Mouse (Mus musculus) CH12.LX (cell line): ENCODE measurements at regions not wholly inside any gene's neighbourhood (a gene's known extent, or its start where the extent isn't known, plus 50 kb on each side); places are given as distances from the start of the nearest gene placed in this dataset.

ENCODE experiments used
- DNase-seq: peaks from one replicate; pipeline ENCODE4 v3.0.0-alpha.2; 2013; ENCODE audit errors: extremely low read depth
- H3K27ac ChIP-seq: 2 replicates; pipeline ENCODE4 v1.5.1; 2012; ENCODE audit warnings: low read depth, mild to moderate bottlenecking, control low read depth, moderate library complexity; ENCODE audit not compliant: insufficient read depth
- H3K27me3 ChIP-seq: replicated peaks from 2 replicates; pipeline ENCODE3; 2012; ENCODE audit warnings: inconsistent platforms
- H3K36me3 ChIP-seq, 2 experiments: replicated peaks in 1 of 2; 2 replicates each; pipeline versions ENCODE3 to v1.6.1; 2012; ENCODE audit warnings: inconsistent platforms in 1 of 2, low read length in 1 of 2, mild to moderate bottlenecking in 1 of 2, mixed read lengths in 1 of 2, moderate library complexity in 1 of 2; ENCODE audit not compliant: control insufficient read depth in 1 of 2, insufficient read depth in 1 of 2
- H3K4me1 ChIP-seq, 2 experiments: 2 replicates each; pipeline ENCODE4 v1.6.1; 2012; ENCODE audit warnings: inconsistent platforms in 1 of 2, moderate library complexity in 1 of 2; ENCODE audit not compliant: insufficient read depth in 2 of 2, control insufficient read depth in 1 of 2
- H3K4me2 ChIP-seq: 2 replicates; pipeline ENCODE4 v1.6.1; 2012; ENCODE audit warnings: low read depth, mild to moderate bottlenecking, control low read depth; ENCODE audit not compliant: poor library complexity, insufficient read depth, severe bottlenecking
- H3K4me3 ChIP-seq, 3 experiments: fragments of 150-350 bp in 1 of 3; sonication (generic) in 1 of 3; replicated peaks in 1 of 3; 2 replicates each; pipeline versions ENCODE3 to v1.5.1; 2011 to 2012; ENCODE audit warnings: low read depth in 2 of 3, low read length in 2 of 3, mild to moderate bottlenecking in 2 of 3, moderate library complexity in 2 of 3, control low read depth in 1 of 3, improper control_type of control experiment in 1 of 3, inconsistent platforms in 1 of 3, mixed read lengths in 1 of 3; ENCODE audit not compliant: poor library complexity in 1 of 3
- H3K79me2 ChIP-seq: replicated peaks from 2 replicates; pipeline ENCODE4 v1.6.1; 2012; ENCODE audit warnings: mild to moderate bottlenecking, moderate library complexity; ENCODE audit not compliant: control insufficient read depth, poor library complexity, insufficient read depth, severe bottlenecking; ENCODE audit errors: extremely low read depth
- H3K9ac ChIP-seq: 2 replicates; pipeline ENCODE4 v1.6.1; 2012; ENCODE audit warnings: low read depth, mild to moderate bottlenecking, control low read depth, moderate library complexity; ENCODE audit not compliant: insufficient read depth
- H3K9me3 ChIP-seq: replicated peaks from 2 replicates; pipeline ENCODE3; 2012; ENCODE audit warnings: low read length, inconsistent platforms, mixed read lengths
- BHLHE40 ChIP-seq: IDR thresholded peaks from 2 replicates; pipeline ENCODE4 v1.6.1; 2011; ENCODE audit warnings: mild to moderate bottlenecking, low read depth, low read length, improper control_type of control experiment
- CHD2 ChIP-seq: IDR thresholded peaks from 2 replicates; pipeline ENCODE4 v1.6.1; 2011; ENCODE audit warnings: low read length, improper control_type of control experiment
- CTCF ChIP-seq, 2 experiments: IDR thresholded peaks in 1 of 2; conservative IDR thresholded peaks in 1 of 2; 2 replicates each; pipeline ENCODE4 v1.5.1; 2011 to 2012; ENCODE audit warnings: low read depth in 2 of 2, low read length in 2 of 2, improper control_type of control experiment in 1 of 2, inconsistent platforms in 1 of 2, mild to moderate bottlenecking in 1 of 2, moderate library complexity in 1 of 2
- ELF1 ChIP-seq: IDR thresholded peaks from 2 replicates; pipeline ENCODE4 v1.6.1; 2014; ENCODE audit warnings: low read depth, mild to moderate bottlenecking, inconsistent platforms, low read length, improper control_type of control experiment
- EP300 ChIP-seq: IDR thresholded peaks from 2 replicates; pipeline ENCODE4 v1.6.1; 2011; ENCODE audit warnings: low read length, improper control_type of control experiment
- ETS1 ChIP-seq: conservative IDR thresholded peaks from 2 replicates; pipeline ENCODE4 v1.6.1; 2012; ENCODE audit warnings: low read depth, mild to moderate bottlenecking, inconsistent platforms, low read length, improper control_type of control experiment, moderate library complexity
- GABPA ChIP-seq: IDR thresholded peaks from 2 replicates; pipeline ENCODE4 v1.6.1; 2012; ENCODE audit warnings: low read depth, low read length, improper control_type of control experiment, inconsistent platforms; ENCODE audit not compliant: insufficient replicate concordance
- HCFC1 ChIP-seq: IDR thresholded peaks from 2 replicates; pipeline ENCODE4 v1.6.1; 2012; ENCODE audit warnings: low read depth, mild to moderate bottlenecking, inconsistent platforms, low read length, improper control_type of control experiment
- IRF4 ChIP-seq: IDR thresholded peaks from 2 replicates; pipeline ENCODE4 v1.6.1; 2014; ENCODE audit warnings: low read depth, mild to moderate bottlenecking, inconsistent platforms, low read length, improper control_type of control experiment
- JUN ChIP-seq: IDR thresholded peaks from 2 replicates; pipeline ENCODE4 v1.6.1; 2011; ENCODE audit warnings: low read depth, mild to moderate bottlenecking, low read length, improper control_type of control experiment, moderate library complexity; ENCODE audit not compliant: insufficient read depth
- JUND ChIP-seq: conservative IDR thresholded peaks from 2 replicates; pipeline ENCODE4 v1.6.1; 2011; ENCODE audit warnings: low read depth, low read length, improper control_type of control experiment
- KAT2A ChIP-seq: IDR thresholded peaks from 2 replicates; pipeline ENCODE4 v1.6.1; 2012; ENCODE audit warnings: low read length, improper control_type of control experiment, inconsistent platforms; ENCODE audit not compliant: insufficient replicate concordance
- MAFK ChIP-seq: IDR thresholded peaks from 2 replicates; pipeline ENCODE4 v1.6.1; 2011; ENCODE audit warnings: low read length, improper control_type of control experiment; ENCODE audit not compliant: insufficient replicate concordance
- MAX ChIP-seq: IDR thresholded peaks from 2 replicates; pipeline ENCODE4 v1.6.1; 2011; ENCODE audit warnings: low read length, improper control_type of control experiment
- MAZ ChIP-seq: IDR thresholded peaks from 2 replicates; pipeline ENCODE4 v1.6.1; 2012; ENCODE audit warnings: low read depth, mild to moderate bottlenecking, inconsistent platforms, low read length, improper control_type of control experiment, moderate library complexity
- MXI1 ChIP-seq: IDR thresholded peaks from 2 replicates; pipeline ENCODE4 v1.6.1; 2011; ENCODE audit warnings: mild to moderate bottlenecking, low read depth, low read length, improper control_type of control experiment
- MYC ChIP-seq: IDR thresholded peaks from 2 replicates; pipeline ENCODE4 v1.6.1; 2011; ENCODE audit warnings: low read depth, mild to moderate bottlenecking, improper control_type of control experiment, low read length
- NELFE ChIP-seq: IDR thresholded peaks from 2 replicates; pipeline ENCODE4 v1.6.1; 2011; ENCODE audit warnings: low read depth, low read length, improper control_type of control experiment
- PAX5 ChIP-seq: IDR thresholded peaks from 2 replicates; pipeline ENCODE4 v1.6.1; 2012; ENCODE audit warnings: low read length, inconsistent platforms, mixed read lengths
- POLR2A ChIP-seq: IDR thresholded peaks from 2 replicates; pipeline ENCODE4 v1.6.1; 2011; ENCODE audit warnings: low read depth, mild to moderate bottlenecking, improper control_type of control experiment, low read length
- POLR2AphosphoS2 ChIP-seq: IDR thresholded peaks from 2 replicates; pipeline ENCODE4 v1.6.1; 2011; ENCODE audit warnings: low read depth, low read length, improper control_type of control experiment
- RAD21 ChIP-seq: IDR thresholded peaks from 2 replicates; pipeline ENCODE4 v1.6.1; 2011; ENCODE audit warnings: low read depth, mild to moderate bottlenecking, low read length, improper control_type of control experiment, moderate library complexity
- RCOR1 ChIP-seq: conservative IDR thresholded peaks from 2 replicates; pipeline ENCODE4 v1.6.1; 2012; ENCODE audit warnings: low read depth, mild to moderate bottlenecking, inconsistent platforms, low read length, improper control_type of control experiment
- SIN3A ChIP-seq: IDR thresholded peaks from 2 replicates; pipeline ENCODE4 v1.6.1; 2012; ENCODE audit warnings: low read length, improper control_type of control experiment, inconsistent platforms
- SMC3 ChIP-seq: IDR thresholded peaks from 2 replicates; pipeline ENCODE4 v1.6.1; 2011; ENCODE audit warnings: low read depth, low read length, improper control_type of control experiment
- TBP ChIP-seq: conservative IDR thresholded peaks from 2 replicates; pipeline ENCODE4 v1.6.1; 2011; ENCODE audit warnings: low read depth, low read length, improper control_type of control experiment
- TCF12 ChIP-seq: IDR thresholded peaks from 2 replicates; pipeline ENCODE4 v1.6.1; 2014; ENCODE audit warnings: low read depth, mild to moderate bottlenecking, inconsistent platforms, low read length, improper control_type of control experiment
- USF1 ChIP-seq: IDR thresholded peaks from 2 replicates; pipeline ENCODE4 v1.6.1; 2014; ENCODE audit warnings: low read depth, mild to moderate bottlenecking, inconsistent platforms, low read length, improper control_type of control experiment
- USF2 ChIP-seq: conservative IDR thresholded peaks from 2 replicates; pipeline ENCODE4 v1.6.1; 2011; ENCODE audit warnings: low read depth, low read length, improper control_type of control experiment
- ZC3H11A ChIP-seq: IDR thresholded peaks from 2 replicates; pipeline ENCODE4 v1.6.1; 2012; ENCODE audit warnings: low read depth, mild to moderate bottlenecking, inconsistent platforms, low read length, improper control_type of control experiment
- ZKSCAN1 ChIP-seq: IDR thresholded peaks from 2 replicates; pipeline ENCODE4 v1.6.1; 2012; ENCODE audit warnings: low read depth, inconsistent platforms, low read length, improper control_type of control experiment, borderline replicate concordance
- ZMIZ1 ChIP-seq: IDR thresholded peaks from 2 replicates; pipeline ENCODE4 v1.6.1; 2012; ENCODE audit warnings: low read depth, mild to moderate bottlenecking, inconsistent platforms, low read length, improper control_type of control experiment
- ZNF384 ChIP-seq: IDR thresholded peaks from 2 replicates; pipeline ENCODE4 v1.6.1; 2012; ENCODE audit warnings: low read depth, low read length, improper control_type of control experiment, inconsistent platforms
- dilution Hi-C: fragments of 300-500 bp; cut with MboI; formaldehyde crosslinking; loops from 2 replicates; pipeline ENCODE4 v1.14.3; 2020; ENCODE audit warnings: low sequenced_read_pairs; ENCODE audit not compliant: extremely low pct_unique_long_range_greater_than_20kb, extremely low pct_ligation_motif_present
- in situ Hi-C: fragments of 300-500 bp; cut with MboI; formaldehyde crosslinking; loops from 3 replicates; pipeline ENCODE4 v1.14.3; 2019; ENCODE audit warnings: low sequenced_read_pairs, low pct_ligation_motif_present, low pct_unique_long_range_greater_than_20kb, mixed read lengths

GRCm38 (mm10) chr16:84650646-84651045, 84.9 kb downstream of the Mrpl39 start:
- Histone ChIP-seq H3K4me2 (0 out of 2 replicates have a peak overlapping the region, but pooled peaks have one; percentile 45), H3K9me3 (no peaks in the 10 kb centered on the region), H3K27me3 (no peaks in the 10 kb centered on the region), H3K9ac (no peak overlapping the region), H3K27ac (no peak overlapping the region), H3K36me3 (no peaks in the 10 kb centered on the region), H3K4me1 (peaks cover 33 to 63% of the 10 kb centered on the region in 2 experiments), H3K79me2 (0 out of 2 replicates have a peak, but pooled peaks cover 2% of the 10 kb centered on the region), H3K4me3 (no peak overlapping the region)
- dilution Hi-C loops (no loop called here), in situ Hi-C loops (no loop called here)
- no peak for DNase-seq
- TF ChIP-seq GABPA (no peak), IRF4 (peak; percentile 82), USF2 (no peak), BHLHE40 (peak; percentile 52), JUN (peak; percentile 32; the same call in 1 of the 2 replicates), ETS1 (peak; percentile 29; the same call in 1 of the 2 replicates), EP300 (peak; percentile 57; the same call in 1 of the 2 replicates), POLR2A (no peak), MAZ (no peak), JUND (peak; percentile 73), RCOR1 (0 out of 2 replicates have a peak, but pooled peaks have one; percentile 23), MAFK (no peak), TCF12 (peak; percentile 34; the same call in 1 of the 2 replicates), USF1 (no peak), POLR2AphosphoS2 (no peak), ZNF384 (0 out of 2 replicates have a peak, but pooled peaks have one; percentile 20)

GRCm38 (mm10) chr16:84653873-84654272, 81.7 kb downstream of the Mrpl39 start:
- DNase-seq, result no peak
- H3K79me2 ChIP-seq, result no peaks in the 10 kb centered on the region
- H3K4me3 ChIP-seq, result no peak overlapping the region
- no peaks in the 10 kb centered on the region for H3K27me3 ChIP-seq
- dilution Hi-C loops, result no loop called here
- H3K36me3 ChIP-seq, result no peaks in the 10 kb centered on the region
- peaks cover 20 to 32% of the 10 kb centered on the region in 2 experiments for H3K4me1 ChIP-seq
- in situ Hi-C loops, result no loop called here
- H3K9me3 ChIP-seq, result no peaks in the 10 kb centered on the region
- H3K4me2 ChIP-seq, result peak overlapping the region; percentile 90
- peak overlapping the region; percentile 55 for H3K27ac ChIP-seq
- peak overlapping the region; percentile 50; the same call in 1 of the 2 replicates for H3K9ac ChIP-seq
- TF ChIP-seq SMC3, result no peak; the same call in 1 of the 2 replicates
- TF ChIP-seq TBP, result no peak
- TF ChIP-seq TCF12, result peak; percentile 27; the same call in 1 of the 2 replicates
- TF ChIP-seq IRF4, result peak; percentile 48
- TF ChIP-seq ZMIZ1, result no peak
- TF ChIP-seq CHD2, result 0 out of 2 replicates have a peak, but pooled peaks have one; percentile 25
- TF ChIP-seq POLR2AphosphoS2, result no peak
- no peak; the same call in 1 of the 2 replicates for TF ChIP-seq ETS1
- TF ChIP-seq KAT2A, result no peak
- TF ChIP-seq CTCF (conservative IDR thresholded peaks at IDR 0.05 in 1 of 2, IDR thresholded peaks at IDR 0.05 in 1 of 2; ENCODE audit: low read depth in 2 of 2, low read length in 2 of 2), result no peak
- no peak for TF ChIP-seq MAFK
- no peak for TF ChIP-seq NELFE
- TF ChIP-seq ZKSCAN1, result no peak
- no peak for TF ChIP-seq PAX5
- TF ChIP-seq ELF1, result no peak
- TF ChIP-seq ZC3H11A, result no peak
- TF ChIP-seq JUND, result no peak
- TF ChIP-seq MXI1, result no peak
- TF ChIP-seq EP300, result peak; percentile 74
- peak; percentile 52; the same call in 1 of the 2 replicates for TF ChIP-seq MAX
- TF ChIP-seq RAD21, result no peak
- 0 out of 2 replicates have a peak, but pooled peaks have one; percentile 12 for TF ChIP-seq HCFC1
- no peak for TF ChIP-seq SIN3A
- 0 out of 2 replicates have a peak, but pooled peaks have one; percentile 16 for TF ChIP-seq BHLHE40
- 0 out of 2 replicates have a peak, but pooled peaks have one; percentile 51 for TF ChIP-seq MYC
